ENCODE assay signal across 11 mouse cellular contexts in genomic region chr6:87567686-87568593, GRCm38 (mm10). TPM values are rescaled to one million over a fixed set of nuclear protein-coding genes. Genes with fewer than 3 reads are reported as not detected.
DNase-seq lines count a peak whose midpoint lies in the region; ATAC-seq and TF ChIP-seq lines count a peak whose summit lies in the region.
"Had no signal": no experiment of that assay in that cellular context is flagged by ENCODE, and none has a peak within 500 bp of the region (broad histone marks: within the 10 kb centered on the region; RNA-seq: fewer than 3 reads in every experiment).

No protein-coding gene starts in this region.

- no peaks in the 10 kb centered on the region for H3K36me3 ChIP-seq in kidney, postnatal 0 days (ENCODE audit: insufficient read depth, low read length)
- H3K36me3 ChIP-seq in intestine, postnatal 0 days (ENCODE audit: control insufficient read depth, insufficient read depth) = no peaks in the 10 kb centered on the region
- H3K36me3 ChIP-seq in stomach, embryonic 16.5 days (ENCODE audit: control insufficient read depth, insufficient read depth, low read length) = no peaks in the 10 kb centered on the region
- H3K36me3 ChIP-seq in midbrain, embryonic 16.5 days (ENCODE audit: control insufficient read depth, insufficient read depth, low read length) = no peaks in the 10 kb centered on the region

- H3K9me3 ChIP-seq in kidney, postnatal 0 days (replicated peaks; ENCODE audit: low read length) = no peaks in the 10 kb centered on the region
- no peaks in the 10 kb centered on the region for H3K9me3 ChIP-seq in intestine, postnatal 0 days (ENCODE audit: control insufficient read depth)
- no peaks in the 10 kb centered on the region for H3K9me3 ChIP-seq in stomach, embryonic 16.5 days (replicated peaks; ENCODE audit: control insufficient read depth, low read length)
- H3K9me3 ChIP-seq in midbrain, embryonic 16.5 days (replicated peaks; ENCODE audit: control insufficient read depth, low read length, poor library complexity, severe bottlenecking) = no peaks in the 10 kb centered on the region

- no peak overlapping the region for H3K4me2 ChIP-seq in kidney, postnatal 0 days (ENCODE audit: low read length)
- H3K4me2 ChIP-seq in intestine, postnatal 0 days (replicated peaks; ENCODE audit: low read depth) = no peak overlapping the region
- H3K4me2 ChIP-seq in stomach, embryonic 16.5 days (ENCODE audit: low read depth, low read length) = no peak overlapping the region
- H3K4me2 ChIP-seq in midbrain, embryonic 16.5 days (ENCODE audit: low read length) = no peak overlapping the region

- H3K27me3 ChIP-seq in kidney, postnatal 0 days (ENCODE audit: insufficient read depth, low read length) = no peaks in the 10 kb centered on the region
- H3K27me3 ChIP-seq in intestine, postnatal 0 days (replicated peaks; ENCODE audit: control insufficient read depth, insufficient read depth, low read length) = no peaks in the 10 kb centered on the region
- H3K27me3 ChIP-seq in stomach, embryonic 16.5 days (ENCODE audit: control insufficient read depth, insufficient read depth, low read length) = no peaks in the 10 kb centered on the region
- H3K27me3 ChIP-seq in midbrain, embryonic 16.5 days (ENCODE audit: control insufficient read depth, insufficient read depth, low read depth, low read length) = no peaks in the 10 kb centered on the region

- DNase-seq in kidney, postnatal 0 days (ENCODE audit: low spot score) = peak; percentile 81
- no peak for DNase-seq in kidney, adult 18-20 months
- peak; percentile 67 for DNase-seq in gastrocnemius, adult 2 months
- no peak for DNase-seq in thymus, postnatal 10 days (ENCODE audit: low spot score in 2 of 2)
- DNase-seq in adrenal gland, adult 18-20 months (ENCODE audit: low spot score in 2 of 2) = no peak
- DNase-seq: cerebellum, postnatal 25 days; kidney, postnatal 14 days; thymus, adult 18-20 months had no signal

- H3K9ac ChIP-seq in kidney, postnatal 0 days (ENCODE audit: low read depth, low read length) = no peak overlapping the region
- H3K9ac ChIP-seq in intestine, postnatal 0 days (ENCODE audit: low read depth, low read length) = no peak overlapping the region
- H3K9ac ChIP-seq in stomach, embryonic 16.5 days (ENCODE audit: low read length) = no peak overlapping the region
- H3K9ac ChIP-seq in midbrain, embryonic 16.5 days (ENCODE audit: low read depth, low read length) = no peak overlapping the region

- ATAC-seq in kidney, postnatal 0 days (replicated peaks; ENCODE audit: low FRiP score, low read depth) = no peak; the same call in none of the 2 replicates
- peak; percentile 43; the same call in 1 of the 2 replicates for ATAC-seq in intestine, postnatal 0 days
- ATAC-seq in stomach, embryonic 16.5 days (ENCODE audit: insufficient read depth, low FRiP score) = peak; percentile 75; the same call in 1 of the 2 replicates
- no peak for ATAC-seq in midbrain, embryonic 16.5 days

- TF ChIP-seq CTCF in kidney, postnatal 0 days (IDR thresholded peaks at IDR 0.05; ENCODE audit: low read depth) = peak; percentile 36; the same call in 1 of the 2 replicates
- peak; percentile 8; the same call in 1 of the 2 replicates for TF ChIP-seq CTCF in gastrocnemius, adult 2 months (IDR thresholded peaks at IDR 0.05)
- peak; percentile 41 for TF ChIP-seq CTCF in intestine, postnatal 0 days (IDR thresholded peaks at IDR 0.05; ENCODE audit: low read depth)

- H3K4me1 ChIP-seq in kidney, postnatal 0 days (replicated peaks; ENCODE audit: insufficient read depth, low read length) = no peaks in the 10 kb centered on the region
- H3K4me1 ChIP-seq in intestine, postnatal 0 days (replicated peaks; ENCODE audit: control insufficient read depth, insufficient read depth, low read length) = no peaks in the 10 kb centered on the region
- peaks cover 7% of the 10 kb centered on the region; the same call in 1 of the 2 replicates for H3K4me1 ChIP-seq in stomach, embryonic 16.5 days (ENCODE audit: control insufficient read depth, insufficient read depth, low read length)
- H3K4me1 ChIP-seq in midbrain, embryonic 16.5 days (ENCODE audit: control insufficient read depth, insufficient read depth, low read length) = no peaks in the 10 kb centered on the region

- H3K4me3 ChIP-seq in kidney, postnatal 0 days (replicated peaks; ENCODE audit: low read depth, low read length) = no peak overlapping the region
- H3K4me3 ChIP-seq in gastrocnemius, adult 2 months = no peak overlapping the region
- H3K4me3 ChIP-seq in intestine, postnatal 0 days (ENCODE audit: low read depth, low read length) = no peak overlapping the region
- H3K4me3 ChIP-seq in stomach, embryonic 16.5 days (replicated peaks; ENCODE audit: low read length) = no peak overlapping the region
- no peak overlapping the region for H3K4me3 ChIP-seq in midbrain, embryonic 16.5 days (ENCODE audit: low read depth, low read length)

- H3K27ac ChIP-seq in kidney, postnatal 0 days = no peak overlapping the region
- peak overlapping the region; percentile 73 for H3K27ac ChIP-seq in gastrocnemius, adult 2 months
- peak overlapping the region; percentile 46 for H3K27ac ChIP-seq in intestine, postnatal 0 days (ENCODE audit: low read depth, low read length)
- peak overlapping the region; percentile 3 for H3K27ac ChIP-seq in stomach, embryonic 16.5 days (ENCODE audit: low read length)
- no peak overlapping the region for H3K27ac ChIP-seq in midbrain, embryonic 16.5 days (ENCODE audit: low read length)

- intact Hi-C loops in gastrocnemius, adult 2 months (cut with DNase I) = no loop called here

- 56% methylated on average over 9 of the region's 9 CpGs for WGBS in kidney, postnatal 0 days
- WGBS in intestine, postnatal 0 days = 58% methylated on average over 9 of the region's 9 CpGs
- WGBS in stomach, embryonic 16.5 days = 47% methylated on average over 9 of the region's 9 CpGs
- 61% methylated on average over 9 of the region's 9 CpGs for WGBS in midbrain, embryonic 16.5 days

RNA-seq across cellular contexts. Expression of gene Prokr1, which starts 22.6 kb away (rescaled TPM):
- polyA plus RNA-seq in kidney, postnatal 0 days (2015; fragmentation: Nextera tagmentation; extraction: Ambion mirVana) = 2.5 TPM in 2 replicates
- 1 to 10 TPM; 2.1 to 2.7 TPM for total RNA-seq in gastrocnemius, adult 2 months (2021)
- polyA plus RNA-seq in intestine, postnatal 0 days (2015; fragmentation: Nextera tagmentation; extraction: Ambion mirVana) = 0.63 and 1.0 TPM in 2 replicates
- polyA plus RNA-seq in stomach, embryonic 16.5 days (2015; fragmentation: Nextera tagmentation; extraction: Ambion mirVana) = 3.2 and 3.3 TPM in 2 replicates
- 1.6 and 2.8 TPM in 2 replicates for polyA plus RNA-seq in midbrain, embryonic 16.5 days (2015; fragmentation: Nextera tagmentation; extraction: Ambion mirVana)
- under 1 TPM; 0.13 to 0.64 TPM for total RNA-seq in adrenal gland, adult 18-20 months (2021)

RNA-seq across cellular contexts. Expression of gene Arhgap25, which starts 34.9 kb away (rescaled TPM):
- polyA plus RNA-seq in kidney, postnatal 0 days (2015; fragmentation: Nextera tagmentation; extraction: Ambion mirVana) = 4.1 and 4.4 TPM in 2 replicates
- total RNA-seq in gastrocnemius, adult 2 months (2021) = 1 to 10 TPM in 1 of 2 experiments, under 1 TPM in 1; 0.69 to 1.3 TPM
- polyA plus RNA-seq in intestine, postnatal 0 days (2015; fragmentation: Nextera tagmentation; extraction: Ambion mirVana) = 1.5 and 2.1 TPM in 2 replicates
- 6.4 and 8.2 TPM in 2 replicates for polyA plus RNA-seq in stomach, embryonic 16.5 days (2015; fragmentation: Nextera tagmentation; extraction: Ambion mirVana)
- polyA plus RNA-seq in midbrain, embryonic 16.5 days (2015; fragmentation: Nextera tagmentation; extraction: Ambion mirVana) = 0.99 and 1.9 TPM in 2 replicates
- total RNA-seq in adrenal gland, adult 18-20 months (2021) = 1 to 10 TPM; 2.9 to 5.0 TPM

Comparison
In these comparisons a context has a peak if more than half of its experiments do, and no peak if none do; other contexts are left out.
1. DNase-seq: peak in kidney, postnatal 0 days (single experiment) and gastrocnemius, adult 2 months (single experiment); none in kidney, adult 18-20 months (single experiment), thymus, postnatal 10 days (0 of 2) and adrenal gland, adult 18-20 months (0 of 2).
2. ATAC-seq: peak in intestine, postnatal 0 days (single experiment) and stomach, embryonic 16.5 days (single experiment); none in kidney, postnatal 0 days (single experiment) and midbrain, embryonic 16.5 days (single experiment).
3. H3K27ac ChIP-seq: peak in gastrocnemius, adult 2 months (single experiment), intestine, postnatal 0 days (single experiment) and stomach, embryonic 16.5 days (single experiment); none in kidney, postnatal 0 days (single experiment) and midbrain, embryonic 16.5 days (single experiment).
4. Peak in every context shown above with its lines, with median percentiles within 50 percentile points of each other: CTCF ChIP-seq.